Comparison of ENCODE assay signal across 25 mouse cellular contexts in the genomic region with DNA sequence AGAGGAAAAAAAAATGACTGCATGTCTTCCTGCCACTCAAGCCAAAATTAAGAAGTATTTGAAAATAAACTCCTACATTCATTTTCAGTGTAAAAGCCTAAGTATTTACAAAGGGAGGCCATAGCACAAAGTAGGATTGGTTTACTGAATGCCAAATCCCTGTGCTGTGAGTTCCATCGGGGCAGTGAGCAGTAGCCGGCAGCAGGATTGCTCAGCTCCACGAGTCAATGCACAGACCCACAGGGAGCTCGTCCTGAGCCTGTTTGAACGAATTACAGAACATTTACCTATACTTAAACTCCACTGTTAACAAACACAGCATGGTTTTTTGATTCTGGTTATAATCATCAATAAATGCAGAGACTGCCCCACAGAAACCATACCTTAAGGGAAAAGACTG. TPM values are rescaled to one million over a fixed set of nuclear protein-coding genes. Genes with fewer than 3 reads are reported as not detected.
A peak's percentile ranks its signal among the peaks of the same experiment; 100 is the strongest.
DNase-seq lines count a peak whose midpoint lies in the region; ATAC-seq and TF ChIP-seq lines count a peak whose summit lies in the region.
"Had no signal": no experiment of that assay in that cellular context is flagged by ENCODE, and none has a peak within 500 bp of the region (broad histone marks: within the 10 kb centered on the region; RNA-seq: fewer than 3 reads in every experiment).

No protein-coding gene starts in this region.

- TF ChIP-seq POLR2A in kidney, adult 2 months (IDR thresholded peaks at IDR 0.05; ENCODE audit: low read depth, low read length), result no peak

- in situ Hi-C loops in Patski (cut with MboI; ENCODE audit: low pct_unique_long_range_greater_than_20kb), result no loop called here

- peak; percentile 45 for DNase-seq in kidney, adult 2 months
- no peak for DNase-seq in kidney, postnatal 36 days
- no peak for DNase-seq in kidney, postnatal 4 days
- DNase-seq in kidney, postnatal 0 days (ENCODE audit: low spot score), result no peak
- no peak for DNase-seq in kidney, adult 18-20 months
- no peak for DNase-seq in Patski (ENCODE audit: low read depth, low spot score)
- DNase-seq in heart, adult 8-10 months (ENCODE audit: low spot score), result no peak
- DNase-seq: adrenal gland, adult 2 months; adrenal gland, postnatal 10 days; adrenal gland, postnatal 25 days; B cell, adult 2 months; cerebellum, adult 11-12 months; cerebellum, adult 2 months; cerebellum, adult 9-10 months; cerebellum, postnatal 10 days; cerebellum, postnatal 25 days had no signal

- CTCF ChIA-PET in Patski (lab: Charles Lee), result no interaction called here

- peak; percentile 40; the same call in 1 of the 2 replicates for ATAC-seq in kidney, embryonic 15.5 days (replicated peaks; ENCODE audit: low FRiP score)
- ATAC-seq in kidney, postnatal 0 days (replicated peaks; ENCODE audit: low FRiP score, low read depth), result no peak
- ATAC-seq in Patski, result peak; percentile 62
- ATAC-seq: CD4-positive, CD25-positive, alpha-beta regulatory T cell, adult 4 months; forebrain, embryonic 14.5 days; forebrain, embryonic 16.5 days had no signal

- no peak overlapping the region for H3K4me3 ChIP-seq in kidney, adult 2 months (ENCODE audit: insufficient read depth, low read depth, low read length)
- H3K4me3 ChIP-seq in kidney, embryonic 15.5 days (replicated peaks), result no peak overlapping the region
- H3K4me3 ChIP-seq in kidney, postnatal 0 days (replicated peaks; ENCODE audit: low read depth, low read length), result no peak overlapping the region
- H3K4me3 ChIP-seq: embryonic facial prominence, embryonic 10.5 days; embryonic facial prominence, embryonic 12.5 days; forebrain, embryonic 12.5 days had no signal

- no peak overlapping the region for H3K4me2 ChIP-seq in kidney, embryonic 15.5 days
- no peak overlapping the region for H3K4me2 ChIP-seq in kidney, postnatal 0 days (ENCODE audit: low read length)
- H3K4me2 ChIP-seq: embryonic facial prominence, embryonic 12.5 days; forebrain, embryonic 12.5 days had no signal

- peaks cover 23% of the 10 kb centered on the region; the same call in 1 of the 2 replicates for H3K4me1 ChIP-seq in kidney, adult 2 months (ENCODE audit: control insufficient read depth, insufficient read depth, low read length)
- H3K4me1 ChIP-seq in kidney, embryonic 15.5 days, result peaks cover 11% of the 10 kb centered on the region
- H3K4me1 ChIP-seq in kidney, postnatal 0 days (replicated peaks; ENCODE audit: insufficient read depth, low read length), result no peaks in the 10 kb centered on the region
- H3K4me1 ChIP-seq: embryonic facial prominence, embryonic 10.5 days; embryonic facial prominence, embryonic 12.5 days; forebrain, embryonic 12.5 days had no signal

- peaks cover 8% of the 10 kb centered on the region for H3K36me3 ChIP-seq in kidney, adult 2 months (ENCODE audit: control insufficient read depth, insufficient read depth, low read length)
- H3K36me3 ChIP-seq in kidney, embryonic 15.5 days, result peaks cover 18% of the 10 kb centered on the region
- H3K36me3 ChIP-seq in kidney, postnatal 0 days (ENCODE audit: insufficient read depth, low read length), result peaks cover 4% of the 10 kb centered on the region
- H3K36me3 ChIP-seq: embryonic facial prominence, embryonic 12.5 days had no signal

- no peak for TF ChIP-seq CTCF in kidney, adult 2 months (conservative IDR thresholded peaks at IDR 0.05; ENCODE audit: insufficient read depth, insufficient read length, low read depth, low read length)
- TF ChIP-seq CTCF in kidney, postnatal 0 days (IDR thresholded peaks at IDR 0.05; ENCODE audit: low read depth), result no peak
- no peak for TF ChIP-seq CTCF in Patski (IDR thresholded peaks at IDR 0.05)

- POLR2A ChIA-PET in Patski (lab: Charles Lee), result no interaction called here

- no peaks in the 10 kb centered on the region for H3K9me3 ChIP-seq in kidney, embryonic 15.5 days (replicated peaks)
- H3K9me3 ChIP-seq in kidney, postnatal 0 days (replicated peaks; ENCODE audit: low read length), result no peaks in the 10 kb centered on the region
- H3K9me3 ChIP-seq: embryonic facial prominence, embryonic 10.5 days; embryonic facial prominence, embryonic 12.5 days; forebrain, embryonic 12.5 days; G1E had no signal

- no peak overlapping the region for H3K9ac ChIP-seq in kidney, embryonic 15.5 days
- no peak overlapping the region for H3K9ac ChIP-seq in kidney, postnatal 0 days (ENCODE audit: low read depth, low read length)
- H3K9ac ChIP-seq: embryonic facial prominence, embryonic 12.5 days; forebrain, embryonic 12.5 days had no signal

- 29% methylated on average over 5 of the region's 5 CpGs for WGBS in kidney, adult 2 months
- WGBS in kidney, embryonic 15.5 days, result 59% methylated on average over 5 of the region's 5 CpGs
- 34% methylated on average over 5 of the region's 5 CpGs for WGBS in kidney, postnatal 0 days

- H3K27ac ChIP-seq in kidney, adult 2 months (ENCODE audit: insufficient read depth, low read depth, low read length), result no peak overlapping the region
- peak overlapping the region; percentile 24; the same call in 1 of the 2 replicates for H3K27ac ChIP-seq in kidney, embryonic 15.5 days
- H3K27ac ChIP-seq in kidney, postnatal 0 days, result peak overlapping the region; percentile 60
- H3K27ac ChIP-seq: embryonic facial prominence, embryonic 10.5 days; embryonic facial prominence, embryonic 12.5 days; forebrain, embryonic 12.5 days had no signal

- H3K27me3 ChIP-seq in kidney, adult 2 months (replicated peaks; ENCODE audit: control insufficient read depth, insufficient read depth, low read length), result no peaks in the 10 kb centered on the region
- H3K27me3 ChIP-seq in kidney, embryonic 15.5 days, result no peaks in the 10 kb centered on the region
- no peaks in the 10 kb centered on the region for H3K27me3 ChIP-seq in kidney, postnatal 0 days (ENCODE audit: insufficient read depth, low read length)
- no peaks in the 10 kb centered on the region for H3K27me3 ChIP-seq in Patski
- H3K27me3 ChIP-seq: CH12.LX; embryonic facial prominence, embryonic 12.5 days; forebrain, embryonic 12.5 days had no signal

RNA-seq across cellular contexts. Expression of gene Atp1b1, which starts 25.5 kb away (rescaled TPM):
- 945 and 1,094 TPM in 2 replicates for polyA plus RNA-seq in kidney, adult 2 months (2012; rRNA removed)
- polyA plus RNA-seq in kidney, embryonic 15.5 days (2015; fragmentation: Nextera tagmentation; extraction: Ambion mirVana), result 163 and 179 TPM in 2 replicates
- 720 and 731 TPM in 2 replicates for polyA plus RNA-seq in kidney, postnatal 0 days (2015; fragmentation: Nextera tagmentation; extraction: Ambion mirVana)
- polyA plus RNA-seq in Patski (2021), result 1,457 TPM
- 100 to 1,000 TPM; 315 to 378 (median 343) TPM for total RNA-seq in heart, adult 8-10 months (2022)
- polyA plus RNA-seq: G1E had no signal
